Mouse (Mus musculus) cerebellum, postnatal 10 days (tissue): ENCODE measurements at regions not wholly inside any gene's neighbourhood (a gene's known extent, or its start where the extent isn't known, plus 50 kb on each side); places are given as distances from the start of the nearest gene placed in this dataset.
A peak's percentile ranks its signal among the peaks of the same experiment; 100 is the strongest.

ENCODE experiments used
- DNase-seq, 2 experiments: peaks; one replicate each; pipeline ENCODE4 v3.0.0; 2021; ENCODE audit warnings: mixed read lengths in 2 of 2

- DNase-seq = peak in 1 of 2 experiments; percentile 52
Observed at GRCm38 (mm10) chr9:73173589-73174247, 60.5 kb downstream of the Rsl24d1 start.

DNA sequence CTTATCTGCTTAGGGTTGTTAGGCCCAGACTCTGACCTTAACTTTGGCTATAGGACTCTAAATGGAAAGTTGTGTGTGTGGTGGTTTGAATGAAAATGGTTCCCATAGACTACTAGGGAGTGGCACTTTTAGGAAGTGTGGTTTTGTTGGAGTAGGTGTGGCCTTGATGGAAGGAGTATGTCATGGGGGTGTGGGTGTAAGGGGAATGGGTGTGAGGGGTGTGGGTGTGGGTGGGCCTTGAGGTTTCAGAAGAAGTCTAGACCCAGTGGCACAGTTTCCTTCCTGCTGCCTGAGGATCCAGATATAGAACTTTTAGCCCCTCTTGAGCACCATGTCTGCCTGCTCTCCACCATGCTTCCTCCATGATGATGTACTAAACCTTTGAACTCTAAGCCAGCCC, 63.4 kb downstream of the Rsl24d1 start:
- no peak for DNase-seq

DNA sequence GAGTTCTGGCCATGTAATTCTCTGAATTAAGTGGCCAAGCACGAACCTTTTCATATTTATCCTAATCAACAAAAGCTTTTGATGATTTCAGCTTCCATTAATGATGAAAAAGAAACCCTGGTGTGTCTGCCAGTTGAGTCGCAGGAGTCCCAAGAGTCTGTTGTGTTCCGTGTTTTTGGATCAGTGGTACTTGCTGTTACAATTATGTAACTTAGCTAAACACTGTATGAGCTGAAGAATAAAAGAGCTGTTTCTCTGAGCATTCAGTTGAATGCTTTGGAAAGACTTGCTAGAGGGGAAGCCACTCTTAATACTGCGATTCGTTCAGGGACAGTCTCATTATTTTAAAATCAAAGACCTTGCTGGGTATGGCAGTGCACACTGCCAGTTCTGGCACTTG, 70.1 kb downstream of the Rsl24d1 start:
- no peak for DNase-seq

DNA sequence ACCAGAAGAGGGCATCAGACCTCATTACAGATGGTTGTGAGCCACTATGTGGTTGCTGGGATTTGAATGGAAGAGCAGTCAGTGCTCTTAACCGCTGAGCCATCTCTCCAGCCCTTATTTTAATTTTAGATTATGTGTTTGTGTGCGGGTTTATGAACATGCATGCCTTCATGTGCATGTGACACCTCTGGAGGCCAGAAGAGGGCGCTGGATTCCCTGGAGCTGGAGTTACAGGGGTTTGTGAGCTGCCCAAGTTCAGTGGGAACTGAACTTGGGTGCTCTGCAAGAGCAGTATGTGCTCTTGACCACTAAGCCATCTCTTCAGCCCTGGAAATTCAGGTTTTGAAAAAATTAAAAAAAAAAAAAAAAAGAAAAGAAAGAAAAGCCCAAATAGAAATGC, 71.7 kb downstream of the Rsl24d1 start:
- peak in 1 of 2 experiments; percentile 40 for DNase-seq

- peak; percentile 98 to 99 for DNase-seq
Observed at GRCm38 (mm10) chr9:73192271-73192785, 79.1 kb downstream of the Rsl24d1 start.

DNA sequence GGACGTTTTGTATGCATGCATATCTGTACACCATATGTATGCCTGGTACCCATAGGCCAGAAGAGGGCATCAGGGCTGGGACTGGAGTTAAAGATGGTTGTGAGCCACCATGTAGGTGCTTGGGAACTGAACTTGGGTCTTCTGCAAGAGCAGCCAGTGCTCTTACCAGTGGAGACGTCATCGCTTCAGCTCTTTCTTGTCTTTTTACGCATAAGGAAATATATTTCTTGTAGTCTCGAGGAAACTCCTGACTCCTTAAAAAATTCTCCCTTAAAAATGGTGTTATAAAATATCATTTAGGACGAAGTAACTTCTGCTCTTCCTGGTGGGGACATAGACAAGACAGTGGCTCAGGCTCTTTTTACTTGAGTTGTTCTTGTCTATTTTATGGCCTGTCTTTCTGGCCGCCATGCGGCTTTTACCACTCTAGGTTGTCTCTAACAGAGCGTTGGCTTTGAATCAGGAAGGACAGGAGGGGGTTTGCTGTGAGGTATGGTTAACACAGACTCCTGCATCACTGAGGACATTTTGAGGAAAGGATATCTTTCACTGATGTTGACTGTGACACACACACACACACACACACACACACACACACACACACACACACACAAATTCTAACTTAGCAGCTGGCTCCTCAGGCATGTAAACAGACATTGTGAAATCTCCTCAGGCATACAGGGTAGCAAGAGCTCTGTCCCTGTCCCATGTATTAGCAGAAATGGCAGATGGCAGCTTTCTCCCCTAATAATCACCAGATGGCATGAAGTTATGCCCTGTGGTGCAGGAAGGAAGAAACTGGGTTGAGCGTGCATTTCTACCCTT, 85.2 kb downstream of the Rsl24d1 start:
- peak; percentile 89 to 91 for DNase-seq

DNA sequence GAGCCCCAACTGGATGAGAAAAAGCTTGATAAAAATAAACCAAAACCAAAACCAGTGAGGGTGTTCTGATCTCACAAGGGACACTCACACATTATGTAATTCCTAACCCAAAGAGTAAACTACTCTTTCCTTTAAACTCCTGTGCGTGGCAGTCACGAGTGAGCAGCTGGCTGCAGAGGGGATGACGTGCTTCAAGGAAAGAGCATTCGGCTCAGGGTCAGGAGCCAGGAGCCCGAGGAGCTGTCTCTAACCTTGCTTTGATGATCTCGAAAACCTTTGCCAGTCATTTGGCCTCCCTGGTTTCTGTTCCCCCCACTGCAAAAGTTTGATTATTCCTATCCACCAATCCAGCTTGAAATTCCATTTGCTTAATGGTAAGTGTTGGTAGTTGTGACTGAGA, 109.9 kb downstream of the Rsl24d1 start:
- no peak for DNase-seq

DNA sequence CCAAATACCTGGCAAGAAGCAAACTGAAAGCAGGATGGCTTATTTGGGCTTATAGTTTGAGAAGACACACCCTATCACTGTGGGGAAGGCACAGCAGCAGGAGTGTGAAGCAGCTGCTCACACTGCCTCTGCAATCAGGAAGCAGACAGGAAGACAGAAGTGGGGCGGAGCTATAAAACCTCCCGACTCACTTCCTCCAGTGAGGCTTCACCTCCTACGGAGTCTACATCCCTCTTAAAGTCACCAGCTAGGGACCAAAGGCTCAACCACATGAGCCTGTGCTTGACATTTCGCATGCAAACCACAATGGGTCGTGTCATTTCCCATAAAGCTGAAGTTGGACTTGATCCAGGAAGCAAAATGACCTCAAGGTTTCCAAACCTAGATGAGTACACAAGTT, 127.0 kb downstream of the Rsl24d1 start:
- DNase-seq = no peak

- DNase-seq = peak in 1 of 2 experiments; percentile 33
Observed at GRCm38 (mm10) chr9:73242521-73243308, 129.5 kb downstream of the Rsl24d1 start.

DNA sequence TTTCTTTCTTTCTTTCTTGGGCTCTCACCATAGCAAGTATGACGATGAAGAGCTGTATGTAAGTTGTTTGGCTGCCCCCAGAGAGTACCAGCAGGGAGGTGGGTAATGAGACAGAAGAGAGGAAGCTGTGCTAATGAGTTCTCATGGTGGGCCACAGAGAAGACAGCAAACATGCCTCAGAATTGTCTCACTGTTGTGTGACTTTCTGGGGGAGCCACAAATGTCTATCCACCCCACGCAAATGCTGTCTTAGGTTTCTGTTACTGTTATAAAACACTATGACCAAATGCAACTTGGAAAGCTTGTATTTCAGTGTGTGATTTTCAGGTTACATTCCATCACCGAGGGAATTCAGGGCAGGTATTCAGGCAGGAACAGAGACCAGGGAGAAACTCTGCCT, 131.0 kb downstream of the Rsl24d1 start:
- DNase-seq = no peak

- peak; percentile 45 to 55 for DNase-seq
Observed at GRCm38 (mm10) chr9:73245524-73245923, 132.3 kb downstream of the Rsl24d1 start.

DNA sequence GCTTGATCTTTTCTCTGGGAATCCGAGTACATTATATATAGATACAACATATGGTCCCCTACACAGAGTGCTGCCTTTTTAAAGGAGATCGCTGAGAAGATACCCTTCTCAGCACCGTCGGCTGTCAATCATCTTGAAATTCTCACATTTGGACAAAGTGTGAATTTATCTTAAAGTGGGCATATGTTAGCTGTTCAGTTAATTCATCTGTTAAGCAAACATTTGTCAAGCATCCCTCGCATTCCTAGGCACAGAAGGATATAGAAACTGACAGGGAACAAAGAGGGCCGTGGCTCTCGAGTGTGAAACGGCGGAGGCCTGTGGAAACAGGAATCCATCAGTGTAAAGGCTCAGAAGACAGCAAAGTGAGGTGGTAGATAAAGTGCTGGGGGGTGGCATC, 144.9 kb downstream of the Rsl24d1 start:
- DNase-seq = no peak

- DNase-seq = no peak
Observed at GRCm38 (mm10) chr9:73258640-73259039, 145.4 kb downstream of the Rsl24d1 start.

DNA sequence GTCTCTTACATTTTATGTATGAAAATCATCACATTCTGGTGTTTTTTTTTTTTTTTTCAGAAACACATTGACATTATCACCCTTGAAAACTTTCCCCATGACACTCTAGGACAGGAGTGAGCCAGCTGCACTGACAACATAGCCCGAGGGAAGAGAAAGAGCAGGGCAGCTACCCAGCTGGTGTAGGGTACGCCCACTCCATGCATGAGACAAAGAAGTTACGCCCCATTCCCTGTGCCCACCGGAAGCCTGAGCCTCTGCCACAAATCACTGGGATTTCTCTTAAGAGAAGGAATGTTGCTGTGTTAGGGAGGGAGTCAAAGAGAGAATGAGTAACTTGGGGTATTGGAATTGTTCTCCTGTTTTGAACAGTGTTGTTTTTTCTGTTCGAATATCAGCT, 149.5 kb downstream of the Rsl24d1 start:
- DNase-seq = no peak

DNA sequence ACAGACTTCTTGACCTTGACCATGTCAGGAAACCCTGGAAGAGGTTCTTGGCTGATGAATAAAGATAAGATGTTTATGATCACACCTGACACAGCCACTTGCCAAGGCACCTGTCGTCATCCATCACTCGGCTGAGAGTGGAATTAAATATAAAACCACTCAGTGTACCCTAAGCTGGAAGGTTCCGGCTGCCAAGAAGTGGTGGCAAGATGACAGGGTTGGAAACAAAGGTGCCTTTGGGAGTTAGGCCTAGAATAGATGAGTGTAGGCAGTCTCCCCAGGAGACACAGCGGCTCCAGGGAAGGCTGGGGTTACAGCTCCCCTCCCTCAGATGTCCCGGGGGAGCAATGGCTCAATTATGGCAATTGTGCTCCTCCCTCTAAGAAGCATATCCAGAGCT, 157.0 kb downstream of the Rsl24d1 start:
- DNase-seq = peak in 1 of 2 experiments; percentile 39

GRCm38 (mm10) chr9:73272614-73273013, 159.4 kb downstream of the Rsl24d1 start:
- DNase-seq = no peak

DNA sequence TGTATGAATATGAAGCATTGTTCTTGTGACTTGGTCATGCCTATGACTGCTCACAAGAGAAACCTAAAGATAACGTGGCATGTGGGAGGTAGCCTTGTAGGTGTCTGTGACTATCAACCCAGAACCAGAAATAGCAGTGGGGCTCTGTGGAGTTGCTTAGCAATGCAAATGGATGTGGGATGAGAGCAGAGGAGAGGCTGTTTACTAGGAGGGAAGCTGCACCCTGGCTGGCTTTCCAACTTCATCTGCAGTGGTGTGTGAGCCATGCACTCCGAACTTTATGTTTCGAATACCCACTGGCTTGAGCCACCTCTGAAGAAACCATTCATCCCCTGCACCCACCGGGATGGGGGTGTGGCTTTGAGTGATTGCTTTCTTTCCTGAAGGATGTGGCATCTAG, 160.5 kb downstream of the Rsl24d1 start:
- DNase-seq = no peak

DNA sequence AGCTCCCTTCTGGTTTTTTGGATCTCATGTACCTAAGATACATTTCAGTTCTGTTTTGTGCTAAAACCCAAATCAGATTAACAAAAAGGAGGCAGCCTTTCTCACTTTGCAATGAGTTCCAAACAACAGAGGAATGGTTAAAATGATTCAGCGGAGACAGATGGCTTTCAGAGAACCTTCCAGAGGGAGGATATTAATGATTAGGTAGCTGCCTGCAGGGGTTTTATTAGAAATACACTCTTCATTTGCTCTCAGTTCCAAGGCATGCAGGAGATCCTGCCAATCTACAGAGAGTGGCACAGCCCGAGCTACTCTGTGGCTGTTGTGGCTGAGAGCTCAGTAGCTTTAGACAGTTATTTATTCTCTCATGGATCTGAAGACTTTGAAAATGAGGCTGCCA, 162.4 kb downstream of the Rsl24d1 start:
- no peak for DNase-seq

DNA sequence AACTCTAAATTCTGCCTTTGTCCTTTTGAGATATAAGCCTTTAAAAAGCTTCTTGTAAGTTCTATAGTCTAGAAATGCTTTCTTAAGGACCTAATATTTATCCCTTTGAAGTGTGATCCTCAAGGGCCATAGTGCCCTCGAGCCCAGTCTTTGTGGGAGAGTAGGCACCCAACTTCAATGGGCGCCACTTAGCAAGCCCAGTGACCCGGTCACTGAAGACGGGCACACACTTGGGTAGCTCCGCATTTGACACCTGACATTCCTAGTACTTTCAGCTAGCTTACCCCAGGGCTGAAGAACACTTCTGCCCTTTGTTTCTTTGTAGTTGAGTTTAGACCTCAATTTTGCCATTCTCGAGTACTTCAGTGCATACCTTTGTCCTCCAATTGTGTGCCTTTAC, 182.1 kb downstream of the Rsl24d1 start:
- no peak for DNase-seq

GRCm38 (mm10) chr9:73302156-73302918, 189.1 kb downstream of the Rsl24d1 start:
- peak; percentile 75 to 84 for DNase-seq

DNA sequence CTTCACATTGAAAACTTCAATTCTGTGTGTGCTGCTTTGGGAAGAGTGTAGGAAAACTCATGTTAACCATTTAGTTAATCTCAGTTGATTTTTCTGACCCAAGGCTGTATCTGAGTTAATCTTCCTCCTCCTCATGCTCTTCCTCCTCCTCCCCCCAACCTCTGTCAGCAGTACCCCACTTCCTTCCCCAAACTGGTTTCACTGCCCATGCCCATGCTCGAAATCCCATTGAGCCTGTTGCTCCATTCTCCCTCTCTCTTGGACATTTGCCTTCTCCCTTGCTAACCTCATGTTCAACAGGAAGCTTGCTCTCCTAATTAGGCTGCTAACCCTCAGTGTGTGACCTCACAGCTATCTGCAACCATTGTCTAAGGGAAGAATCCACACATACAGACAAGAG, 203.8 kb downstream of the Rsl24d1 start:
- no peak for DNase-seq

DNA sequence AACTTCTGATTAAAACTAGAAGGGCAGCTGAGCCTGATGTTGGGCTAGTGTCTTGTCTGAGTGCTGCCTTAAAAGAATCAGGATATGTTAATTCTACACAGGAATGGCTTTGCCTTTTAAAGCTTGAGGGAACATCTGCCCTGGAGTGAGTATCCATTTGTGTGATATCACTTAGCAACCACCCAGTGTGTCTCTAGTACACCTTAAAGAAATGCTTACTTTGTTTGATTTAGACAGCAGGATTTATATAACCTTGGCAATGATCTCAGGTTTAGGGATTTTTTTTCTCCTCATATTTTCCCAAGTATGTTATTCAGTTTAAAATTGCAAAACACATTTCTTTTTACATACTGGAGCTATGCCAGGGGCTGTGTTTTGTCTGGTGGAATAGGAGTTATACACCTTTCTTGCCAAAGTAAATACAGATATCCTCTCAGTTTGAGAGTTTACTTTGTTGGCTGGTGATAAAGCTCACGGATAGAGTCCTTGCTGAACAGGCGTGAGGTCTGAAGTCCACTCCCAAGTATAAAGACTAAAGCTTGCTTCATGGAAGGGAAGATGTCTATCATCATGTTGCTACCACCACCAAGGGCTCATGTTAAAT, 206.6 kb downstream of the Rsl24d1 start:
- DNase-seq = no peak
